Mouse (Mus musculus) embryo, embryonic 10 days (tissue): ENCODE measurements around the gene Nprl2.

ENCODE experiments used
- DNase-seq: peaks from one replicate; pipeline ENCODE4 v3.0.0-alpha.2; 2015; ENCODE audit warnings: low spot score

Gene Nprl2

GRCm38 (mm10) chr9:107541474-107542351, at the start of gene Nprl2, which contains the start of gene Cyb561d2:
Nprl2 (plus strand) TSS chr9:107542226.
Cyb561d2 (minus strand) TSS chr9:107542193.
- DNase-seq, result peak; percentile 96

- no peak for DNase-seq
Observed at GRCm38 (mm10) chr9:107493511-107493910, 48.5 kb upstream of the Nprl2 start.

- no peak for DNase-seq
Observed at GRCm38 (mm10) chr9:107494238-107494637, 47.8 kb upstream of the Nprl2 start.

- DNase-seq, result no peak
Observed at GRCm38 (mm10) chr9:107496359-107496758, 45.7 kb upstream of the Nprl2 start.

GRCm38 (mm10) chr9:107500708-107501286, 41.2 kb upstream of the Nprl2 start:
- no peak for DNase-seq

GRCm38 (mm10) chr9:107502131-107502846, 39.7 kb upstream of the Nprl2 start:
- DNase-seq, result no peak

GRCm38 (mm10) chr9:107504662-107505537, 37.1 kb upstream of the Nprl2 start:
- DNase-seq, result no peak

- no peak for DNase-seq
Observed at GRCm38 (mm10) chr9:107508266-107508665, 33.8 kb upstream of the Nprl2 start.

- no peak for DNase-seq
Observed at GRCm38 (mm10) chr9:107510384-107511100, 31.5 kb upstream of the Nprl2 start.

- no peak for DNase-seq
Observed at GRCm38 (mm10) chr9:107511436-107511835, 30.6 kb upstream of the Nprl2 start.

- DNase-seq, result no peak
Observed at GRCm38 (mm10) chr9:107512326-107512725, 29.7 kb upstream of the Nprl2 start.

GRCm38 (mm10) chr9:107514303-107514955, 27.6 kb upstream of the Nprl2 start:
- peak; percentile 84 for DNase-seq

GRCm38 (mm10) chr9:107520331-107520730, 21.7 kb upstream of the Nprl2 start:
- DNase-seq, result no peak

- DNase-seq, result no peak
Observed at GRCm38 (mm10) chr9:107521190-107521589, 20.8 kb upstream of the Nprl2 start.

- peak; percentile 40 for DNase-seq
Observed at GRCm38 (mm10) chr9:107521711-107522399, 20.2 kb upstream of the Nprl2 start.

GRCm38 (mm10) chr9:107522400-107522711, 19.7 kb upstream of the Nprl2 start:
- DNase-seq, result no peak

GRCm38 (mm10) chr9:107526198-107527026, 15.6 kb upstream of the Nprl2 start:
- DNase-seq, result peak; percentile 87

GRCm38 (mm10) chr9:107533791-107534407, 8.1 kb upstream of the Nprl2 start, which contains the start of gene Tmem115:
Tmem115 (plus strand) TSS chr9:107533945.
- DNase-seq, result peak; percentile 98
